Mouse (Mus musculus): ENCODE measurements around the gene 1600002K03Rik.

DNA sequence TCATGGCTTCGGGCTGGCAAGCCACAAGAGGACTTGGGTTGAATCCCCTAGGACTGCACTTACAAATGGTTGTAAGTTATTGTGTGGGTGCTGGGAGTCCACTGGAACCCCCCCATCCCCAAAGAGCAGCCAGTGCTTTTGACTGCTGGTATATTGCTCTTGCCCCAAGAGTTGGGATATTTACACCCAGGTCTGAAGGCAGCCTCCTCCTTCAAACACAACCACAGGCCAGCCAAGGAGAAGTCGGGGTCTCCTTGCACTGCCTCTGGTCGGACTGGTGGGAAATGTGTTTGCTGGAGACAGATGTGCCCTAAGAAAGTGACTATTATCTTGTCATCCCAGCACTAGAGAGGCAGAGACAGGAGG is 10.5 kb upstream of the 1600002K03Rik start:
- TF ChIP-seq CTCF (IDR thresholded peaks at IDR 0.05; ENCODE audit: low read depth, low read length), result no peak
- no peak for TF ChIP-seq GATA1 (IDR thresholded peaks at IDR 0.05; ENCODE audit: borderline replicate concordance, low read length)
- TF ChIP-seq TAL1 (conservative IDR thresholded peaks at IDR 0.05; ENCODE audit: low read depth, low read length), result no peak
- TF ChIP-seq POLR2AphosphoS5 (IDR thresholded peaks at IDR 0.05; ENCODE audit: insufficient replicate concordance, low read depth, low read length), result no peak
- no peak for TF ChIP-seq GATA2 (IDR thresholded peaks at IDR 0.05; ENCODE audit: borderline replicate concordance, low read depth, low read length)

Data from G1E (cell line).